Mouse (Mus musculus): Measurements from ENCODE around the gene Ppp2r1b. TPM values are rescaled to one million over a fixed set of nuclear protein-coding genes. Genes with fewer than 3 reads are reported as not detected.

The Ppp2r1b gene
- polyA plus RNA-seq, 1 experiment from 2014 or later: 36.6 TPM

- Histone ChIP-seq H3K36me3 (ENCODE audit: insufficient read depth, low read length) (0 out of 2 replicates have a peak, but pooled peaks cover 4% of the 10 kb centered on the region), H3K4me2 (ENCODE audit: low read length) (no peak overlapping the region), H3K4me1 (replicated peaks; ENCODE audit: insufficient read depth, low read length) (peaks cover 17% of the 10 kb centered on the region), H3K27ac (peak overlapping the region; percentile 74; the same call in 1 of the 2 replicates), H3K9ac (ENCODE audit: low read depth, low read length) (no peak overlapping the region), H3K4me3 (replicated peaks; ENCODE audit: low read depth, low read length) (no peak overlapping the region), H3K27me3 (ENCODE audit: insufficient read depth, low read length) (no peaks in the 10 kb centered on the region), H3K9me3 (replicated peaks; ENCODE audit: low read length) (no peaks in the 10 kb centered on the region)
- no peak for DNase-seq (ENCODE audit: low spot score)
- 48% methylated on average over 12 of the region's 12 CpGs for WGBS
- no peak for TF ChIP-seq CTCF (IDR thresholded peaks at IDR 0.05; ENCODE audit: low read depth)
- ATAC-seq (replicated peaks; ENCODE audit: low FRiP score, low read depth): no peak
These were observed 2.7 kb downstream of the Ppp2r1b start for GRCm38 (mm10) chr9:50847606-50848368.

DNA sequence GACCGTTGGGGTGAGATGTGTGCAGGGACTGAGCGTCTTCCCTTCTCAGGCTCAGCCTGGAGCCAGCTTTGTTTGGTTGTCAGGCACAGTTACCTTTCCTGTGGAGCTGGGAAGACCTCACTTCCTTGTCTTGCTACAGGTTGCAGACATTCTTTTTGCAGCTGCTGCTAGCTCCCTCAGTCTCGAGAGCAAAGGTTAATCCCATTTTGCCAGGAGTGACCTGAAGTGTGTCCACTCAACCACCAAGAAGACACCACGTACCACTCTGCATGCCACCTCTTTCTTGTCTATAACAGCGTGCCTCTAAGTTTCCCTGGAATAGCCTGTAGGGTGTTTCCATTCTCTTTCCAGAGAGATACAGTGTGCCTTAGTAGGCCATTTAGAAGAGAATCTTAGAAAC lies 3.7 kb downstream of the Ppp2r1b start:
- WGBS: 56% methylated on average over 5 of the region's 5 CpGs
- no peak overlapping the region for H3K9ac ChIP-seq (ENCODE audit: low read depth, low read length)
- ATAC-seq (replicated peaks; ENCODE audit: low FRiP score, low read depth): 0 out of 2 replicates have a peak, but pooled peaks have one; percentile 19
- H3K27me3 ChIP-seq (ENCODE audit: insufficient read depth, low read length): no peaks in the 10 kb centered on the region
- H3K4me1 ChIP-seq (replicated peaks; ENCODE audit: insufficient read depth, low read length): peaks cover 22% of the 10 kb centered on the region
- TF ChIP-seq CTCF (IDR thresholded peaks at IDR 0.05; ENCODE audit: low read depth): no peak
- no peak overlapping the region for H3K4me2 ChIP-seq (ENCODE audit: low read length)
- no peak overlapping the region for H3K4me3 ChIP-seq (replicated peaks; ENCODE audit: low read depth, low read length)
- H3K9me3 ChIP-seq (replicated peaks; ENCODE audit: low read length): no peaks in the 10 kb centered on the region
- no peaks in the 10 kb centered on the region for H3K36me3 ChIP-seq (ENCODE audit: insufficient read depth, low read length)
- peak overlapping the region; percentile 74 for H3K27ac ChIP-seq
- peak; percentile 3 for DNase-seq (ENCODE audit: low spot score)

DNA sequence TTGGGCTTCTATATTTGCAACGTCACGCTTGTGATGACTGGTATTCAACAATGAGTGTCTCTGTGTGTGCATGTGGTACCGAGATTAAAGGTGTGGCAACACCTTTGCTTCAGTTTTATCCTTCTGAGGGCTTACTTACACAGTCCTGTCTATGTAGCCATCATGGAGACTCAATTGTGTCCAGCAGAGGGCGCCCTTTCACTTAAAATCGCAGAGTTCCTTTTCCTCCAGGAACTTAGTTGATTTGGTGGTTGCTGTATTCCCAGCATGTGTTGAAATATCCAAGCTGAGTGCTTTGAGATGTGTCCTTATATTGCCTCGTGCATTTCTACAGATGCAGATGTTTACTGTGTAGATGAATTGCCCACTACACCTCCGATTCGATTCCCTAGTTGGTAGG lies 4.1 kb downstream of the Ppp2r1b start:
- H3K4me3 ChIP-seq (replicated peaks; ENCODE audit: low read depth, low read length): no peak overlapping the region
- WGBS: 21% methylated on average over 8 of the region's 8 CpGs
- no peaks in the 10 kb centered on the region for H3K9me3 ChIP-seq (replicated peaks; ENCODE audit: low read length)
- ATAC-seq (replicated peaks; ENCODE audit: low FRiP score, low read depth) (peak; percentile 62), DNase-seq (ENCODE audit: low spot score) (peak; percentile 94)
- peak; percentile 95 for TF ChIP-seq CTCF (IDR thresholded peaks at IDR 0.05; ENCODE audit: low read depth)
- no peak overlapping the region for H3K4me2 ChIP-seq (ENCODE audit: low read length)
- H3K4me1 ChIP-seq (replicated peaks; ENCODE audit: insufficient read depth, low read length): peaks cover 22% of the 10 kb centered on the region
- no peak overlapping the region for H3K9ac ChIP-seq (ENCODE audit: low read depth, low read length)
- peak overlapping the region; percentile 74; the same call in 1 of the 2 replicates for H3K27ac ChIP-seq
- H3K27me3 ChIP-seq (ENCODE audit: insufficient read depth, low read length): no peaks in the 10 kb centered on the region
- no peaks in the 10 kb centered on the region for H3K36me3 ChIP-seq (ENCODE audit: insufficient read depth, low read length)

DNA sequence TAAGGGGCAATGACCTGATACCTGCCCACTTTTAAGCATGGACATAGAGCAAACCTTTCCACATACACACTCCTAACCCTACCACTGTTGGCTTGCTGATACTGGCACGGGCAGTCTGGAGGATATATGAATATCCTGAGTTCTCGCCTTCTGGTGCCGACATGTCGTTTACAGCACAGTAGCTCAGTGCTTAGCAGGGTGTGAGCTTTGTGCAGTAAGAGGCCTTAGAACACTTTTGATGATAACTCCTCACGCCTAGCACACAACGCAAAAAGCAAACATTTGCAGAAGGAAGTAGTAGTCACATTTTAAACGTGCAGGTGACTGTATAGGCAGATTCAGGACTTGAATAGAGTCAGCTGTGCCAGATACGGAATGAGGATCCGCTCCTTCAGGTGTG lies 4.7 kb downstream of the Ppp2r1b start:
- Histone ChIP-seq H3K27me3 (ENCODE audit: insufficient read depth, low read length) (no peaks in the 10 kb centered on the region), H3K4me3 (replicated peaks; ENCODE audit: low read depth, low read length) (no peak overlapping the region), H3K36me3 (ENCODE audit: insufficient read depth, low read length) (no peaks in the 10 kb centered on the region), H3K9me3 (replicated peaks; ENCODE audit: low read length) (no peaks in the 10 kb centered on the region), H3K4me2 (ENCODE audit: low read length) (no peak overlapping the region), H3K9ac (ENCODE audit: low read depth, low read length) (no peak overlapping the region), H3K4me1 (replicated peaks; ENCODE audit: insufficient read depth, low read length) (peaks cover 24% of the 10 kb centered on the region), H3K27ac (no peak overlapping the region)
- ATAC-seq (replicated peaks; ENCODE audit: low FRiP score, low read depth) (no peak), DNase-seq (ENCODE audit: low spot score) (no peak)
- no peak for TF ChIP-seq CTCF (IDR thresholded peaks at IDR 0.05; ENCODE audit: low read depth)
- WGBS: 72% methylated on average over 9 of the region's 9 CpGs

- no peak for TF ChIP-seq CTCF (IDR thresholded peaks at IDR 0.05; ENCODE audit: low read depth)
- H3K4me3 ChIP-seq (replicated peaks; ENCODE audit: low read depth, low read length): no peak overlapping the region
- H3K27me3 ChIP-seq (ENCODE audit: insufficient read depth, low read length): no peaks in the 10 kb centered on the region
- ATAC-seq (replicated peaks; ENCODE audit: low FRiP score, low read depth): no peak
- peaks cover 19% of the 10 kb centered on the region for H3K4me1 ChIP-seq (replicated peaks; ENCODE audit: insufficient read depth, low read length)
- H3K9me3 ChIP-seq (replicated peaks; ENCODE audit: low read length): no peaks in the 10 kb centered on the region
- 23% methylated on average over 11 of the region's 11 CpGs for WGBS
- no peak overlapping the region for H3K27ac ChIP-seq
- 0 out of 2 replicates have a peak overlapping the region, but pooled peaks have one; percentile 10 for H3K4me2 ChIP-seq (ENCODE audit: low read length)
- peak; percentile 49 for DNase-seq (ENCODE audit: low spot score)
- H3K9ac ChIP-seq (ENCODE audit: low read depth, low read length): no peak overlapping the region
- H3K36me3 ChIP-seq (ENCODE audit: insufficient read depth, low read length): no peaks in the 10 kb centered on the region
These were observed 5.2 kb downstream of the Ppp2r1b start for GRCm38 (mm10) chr9:50850271-50850670.

DNA sequence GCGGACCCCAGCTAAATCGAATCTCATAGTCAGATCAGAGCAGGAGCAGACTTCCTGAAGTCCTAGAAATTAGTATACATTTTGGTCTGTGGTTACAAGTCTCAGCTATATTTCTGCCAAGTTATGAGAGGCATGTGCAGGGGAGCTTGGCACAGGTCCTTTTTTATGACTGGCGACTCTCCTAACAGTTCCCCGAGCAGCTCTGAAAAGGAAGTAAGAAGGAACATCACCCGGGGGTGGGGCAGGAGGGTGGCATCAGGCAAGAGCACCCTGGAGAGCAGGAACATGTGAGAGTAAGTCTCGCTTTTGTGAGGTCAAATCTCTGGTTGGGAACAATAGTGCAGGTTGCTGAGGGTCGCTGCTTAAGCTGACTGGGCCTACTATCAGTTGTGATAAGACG lies 5.6 kb downstream of the Ppp2r1b start:
- no peaks in the 10 kb centered on the region for H3K36me3 ChIP-seq (ENCODE audit: insufficient read depth, low read length)
- no peaks in the 10 kb centered on the region for H3K9me3 ChIP-seq (replicated peaks; ENCODE audit: low read length)
- H3K4me3 ChIP-seq (replicated peaks; ENCODE audit: low read depth, low read length): no peak overlapping the region
- H3K27me3 ChIP-seq (ENCODE audit: insufficient read depth, low read length): no peaks in the 10 kb centered on the region
- DNase-seq (ENCODE audit: low spot score): no peak
- ATAC-seq (replicated peaks; ENCODE audit: low FRiP score, low read depth): no peak
- 59% methylated on average over 8 of the region's 8 CpGs for WGBS
- H3K4me1 ChIP-seq (replicated peaks; ENCODE audit: insufficient read depth, low read length): peaks cover 14% of the 10 kb centered on the region
- no peak overlapping the region for H3K27ac ChIP-seq
- H3K9ac ChIP-seq (ENCODE audit: low read depth, low read length): no peak overlapping the region
- H3K4me2 ChIP-seq (ENCODE audit: low read length): 0 out of 2 replicates have a peak overlapping the region, but pooled peaks have one; percentile 10
- TF ChIP-seq CTCF (IDR thresholded peaks at IDR 0.05; ENCODE audit: low read depth): no peak
